Mouse (Mus musculus): ENCODE results near the gene Slc22a21.
"Not testable (repeated sequence)": the region's sequence is repeated elsewhere in the genome, so short reads cannot be mapped to it uniquely, and the experiment has no call there.

DNA sequence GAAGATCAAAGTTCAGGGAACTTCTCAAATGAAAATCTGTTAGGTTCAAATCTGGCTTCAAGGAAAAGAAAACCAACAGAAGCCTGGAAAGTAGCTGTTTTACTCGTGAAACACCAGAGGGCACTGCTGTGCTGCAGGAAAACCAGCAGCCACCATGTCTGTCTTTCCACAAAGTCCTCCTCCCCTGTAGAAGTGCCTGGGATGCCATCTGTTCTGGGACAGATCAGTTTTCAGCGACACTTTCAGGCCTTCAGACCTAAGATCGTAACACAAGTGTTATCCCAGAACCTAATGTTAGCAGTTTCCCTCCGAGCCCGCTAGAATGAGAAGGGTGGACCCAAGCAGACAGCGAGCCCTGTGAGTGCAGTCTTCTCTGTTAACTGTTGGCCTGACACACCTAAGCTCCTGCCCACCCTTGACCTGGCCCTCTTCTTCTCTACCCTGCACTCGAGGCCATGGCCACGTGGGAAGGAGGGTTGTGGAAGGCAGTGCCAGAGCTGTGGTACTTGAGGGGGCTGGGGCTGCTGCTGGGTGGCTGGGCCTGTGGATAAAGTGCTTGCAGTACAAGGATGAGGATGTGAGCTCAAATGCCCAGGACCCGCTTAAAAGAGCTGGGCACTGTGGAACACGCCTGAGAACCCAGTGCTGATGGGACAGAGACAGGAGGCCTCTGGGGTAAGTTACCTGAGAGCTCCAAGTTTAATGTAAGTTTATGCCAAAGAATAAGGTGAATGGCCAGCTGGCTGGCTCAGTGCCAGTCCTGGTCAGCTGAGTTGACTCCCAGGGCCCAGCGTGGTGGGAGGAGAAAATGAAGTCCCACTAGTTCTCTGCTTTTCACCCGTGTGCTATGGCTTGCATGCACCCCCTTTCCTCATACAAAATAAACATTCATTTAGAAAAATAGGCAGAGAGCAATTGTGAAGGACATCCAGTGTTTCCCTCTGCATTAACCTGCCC is 22.9 kb upstream of the Slc22a21 start:
- peak; percentile 63 for TF ChIP-seq CTCF (IDR thresholded peaks at IDR 0.05; ENCODE audit: control insufficient read depth, insufficient read depth, insufficient read length)
- TF ChIP-seq CEBPB (IDR thresholded peaks at IDR 0.05; ENCODE audit: low read depth): not testable (repeated sequence)
